Mouse (Mus musculus) frontal cortex, postnatal 36 days (tissue): ENCODE data around the gene Olfr969.
A peak's percentile ranks its signal among the peaks of the same experiment; 100 is the strongest.
"Not testable (repeated sequence)": the region's sequence is repeated elsewhere in the genome, so short reads cannot be mapped to it uniquely, and the experiment has no call there.

ENCODE experiments used
- DNase-seq, 2 experiments: peaks; one replicate each; pipeline ENCODE4 v3.0.0; 2022; ENCODE audit warnings: low spot score in 2 of 2

Olfr969 gene

GRCm38 (mm10) chr9:39790558-39790957 is at the start of gene Olfr969:
Gene Olfr969, plus strand, starts transcription at chr9:39790945.
- no peak for DNase-seq

GRCm38 (mm10) chr9:39745949-39746348 is 44.8 kb upstream of the Olfr969 start, which contains the start of gene Olfr967:
Gene Olfr967, plus strand, starts transcription at chr9:39746249.
- no peak for DNase-seq

GRCm38 (mm10) chr9:39746428-39746827 is 44.3 kb upstream of the Olfr969 start:
- DNase-seq: peak in 1 of 2 experiments; percentile 12

GRCm38 (mm10) chr9:39783153-39783552 is 7.6 kb upstream of the Olfr969 start, which contains the start of gene Olfr968:
Gene Olfr968, minus strand, starts transcription at chr9:39783253.
- no peak for DNase-seq

- no peak for DNase-seq
Measured at GRCm38 (mm10) chr9:39808560-39808959, 17.8 kb downstream of the Olfr969 start, which contains the start of gene Olfr970. Gene Olfr970, plus strand, starts transcription at chr9:39808860.

- not testable (repeated sequence) for DNase-seq
Measured at GRCm38 (mm10) chr9:39836576-39836975, 45.8 kb downstream of the Olfr969 start, which contains the start of gene Olfr971. Gene Olfr971, plus strand, starts transcription at chr9:39836876.
